Mouse (Mus musculus) bone marrow, adult 2 months (tissue): Measurements from ENCODE around the gene Taok1.

ENCODE experiments used
- CTCF ChIP-seq: fragments of 200-500 bp; IDR thresholded peaks from 2 replicates; pipeline ENCODE4 v1.5.1; 2011; ENCODE audit warnings: low read length, control low read depth; ENCODE audit not compliant: control insufficient read depth, insufficient read depth
- POLR2A ChIP-seq: fragments of 200-500 bp; IDR thresholded peaks from 2 replicates; pipeline ENCODE4 v1.6.1; 2011; ENCODE audit warnings: low read depth, mild to moderate bottlenecking, control low read depth, low read length, borderline replicate concordance; ENCODE audit not compliant: control insufficient read depth

DNA sequence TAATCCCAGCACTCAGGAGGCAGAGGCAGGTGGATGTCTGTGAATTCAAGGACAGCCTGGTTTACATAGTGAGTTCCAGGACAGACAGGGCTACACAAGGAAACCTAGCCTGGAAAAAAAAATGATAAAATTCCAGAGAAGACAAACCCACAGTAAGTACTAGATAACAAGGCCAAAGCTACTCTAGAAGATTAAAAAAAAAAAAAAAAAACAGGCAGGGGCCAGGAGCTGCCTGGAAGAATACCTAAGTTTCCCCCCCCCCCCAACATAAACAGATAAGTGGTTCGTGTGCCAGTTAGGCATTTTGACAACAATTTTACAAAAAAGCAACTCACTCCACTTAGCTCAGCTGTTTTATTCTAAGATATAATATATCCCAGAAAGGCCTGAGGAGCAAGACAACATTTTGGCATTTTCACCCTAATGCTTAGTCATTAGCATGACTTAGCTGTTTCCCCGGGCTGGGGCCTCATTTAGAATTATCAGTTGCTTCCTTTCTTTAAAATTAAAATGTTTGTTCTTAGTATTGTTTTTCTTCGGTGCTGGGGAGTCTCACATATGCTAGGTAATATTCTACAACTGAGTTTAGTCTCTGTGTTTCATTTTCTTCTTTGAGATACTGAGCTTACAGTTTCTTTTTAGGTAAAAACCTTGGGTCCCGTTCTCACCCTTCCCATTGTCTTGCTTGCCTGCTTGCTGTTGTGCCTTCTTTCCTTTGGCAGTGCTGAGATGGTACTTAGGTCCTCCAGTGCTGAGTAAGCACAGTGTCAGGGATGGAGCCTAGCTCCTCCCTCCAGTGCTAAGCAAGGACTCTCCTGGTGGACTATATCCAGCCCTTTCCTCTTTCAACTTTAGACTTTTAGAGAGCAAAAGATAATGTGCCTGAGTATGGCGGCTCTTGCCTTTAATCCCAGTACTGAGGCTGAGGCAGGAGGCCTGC is 19.3 kb upstream of the Taok1 start:
- TF ChIP-seq POLR2A (no peak), CTCF (no peak)
